Comparison of ENCODE assay signal across 12 mouse cellular contexts in genomic region chr11:67023802-67024340, GRCm38 (mm10). TPM values are rescaled to one million over a fixed set of nuclear protein-coding genes. Genes with fewer than 3 reads are reported as not detected.
A peak's percentile ranks its signal among the peaks of the same experiment; 100 is the strongest.
DNase-seq lines count a peak whose midpoint lies in the region; ATAC-seq and TF ChIP-seq lines count a peak whose summit lies in the region.
"Had no signal": no experiment of that assay in that cellular context is flagged by ENCODE, and none has a peak within 500 bp of the region (broad histone marks: within the 10 kb centered on the region; RNA-seq: fewer than 3 reads in every experiment).

No protein-coding gene starts in this region.

- no peaks in the 10 kb centered on the region for H3K9me3 ChIP-seq in intestine, embryonic 16.5 days (ENCODE audit: control insufficient read depth, low read length)
- no peaks in the 10 kb centered on the region for H3K9me3 ChIP-seq in intestine, embryonic 15.5 days
- no peaks in the 10 kb centered on the region for H3K9me3 ChIP-seq in ES-Bruce4 (replicated peaks; ENCODE audit: control insufficient read depth, insufficient read depth, low read length, poor library complexity, severe bottlenecking)
- H3K9me3 ChIP-seq: G1E had no signal

- H3K27ac ChIP-seq in intestine, embryonic 16.5 days (ENCODE audit: low read length): no peak overlapping the region
- no peak overlapping the region for H3K27ac ChIP-seq in intestine, embryonic 15.5 days
- H3K27ac ChIP-seq in ES-Bruce4 (ENCODE audit: insufficient read depth, low read length): peak overlapping the region; percentile 99

- TF ChIP-seq EP300 in ES-Bruce4 (IDR thresholded peaks at IDR 0.05; ENCODE audit: insufficient read depth, low read depth, low read length): peak; percentile 76

- 0 out of 2 replicates have a peak overlapping the region, but pooled peaks have one; percentile 84 for H3K4me2 ChIP-seq in intestine, embryonic 16.5 days (ENCODE audit: low read depth, low read length)
- H3K4me2 ChIP-seq in intestine, embryonic 15.5 days (replicated peaks): no peak overlapping the region

- no peaks in the 10 kb centered on the region for H3K27me3 ChIP-seq in intestine, embryonic 16.5 days (replicated peaks; ENCODE audit: control insufficient read depth, insufficient read depth, low read length)
- H3K27me3 ChIP-seq in intestine, embryonic 15.5 days (replicated peaks): no peaks in the 10 kb centered on the region
- no peaks in the 10 kb centered on the region for H3K27me3 ChIP-seq in ES-Bruce4 (ENCODE audit: control insufficient read depth, insufficient read depth, low read length, poor library complexity, severe bottlenecking)

- ATAC-seq in intestine, embryonic 16.5 days: no peak
- ATAC-seq in intestine, embryonic 15.5 days: no peak

- H3K4me1 ChIP-seq in intestine, embryonic 16.5 days (ENCODE audit: control insufficient read depth, insufficient read depth, low read length): 0 out of 2 replicates have a peak, but pooled peaks cover 9% of the 10 kb centered on the region
- H3K4me1 ChIP-seq in intestine, embryonic 15.5 days (replicated peaks): 0 out of 2 replicates have a peak, but pooled peaks cover 2% of the 10 kb centered on the region
- H3K4me1 ChIP-seq in ES-Bruce4 (ENCODE audit: control insufficient read depth, insufficient read depth, low read length): no peaks in the 10 kb centered on the region

- DNase-seq in 416B (ENCODE audit: low read depth): peak; percentile 18
- peak; percentile 25 for DNase-seq in induced T-regulatory cell, adult 2 months (ENCODE audit: low read depth)
- DNase-seq in right cerebral cortex, postnatal 4 days: no peak
- no peak for DNase-seq in adrenal gland, adult (ENCODE audit: inconsistent age in 2 of 2, low spot score in 1 of 2)
- DNase-seq: kidney, postnatal 25 days; lung, postnatal 14 days; right cerebral cortex, adult 18-20 months had no signal

- H3K9ac ChIP-seq in intestine, embryonic 16.5 days (ENCODE audit: low read depth, low read length): no peak overlapping the region
- no peak overlapping the region for H3K9ac ChIP-seq in intestine, embryonic 15.5 days
- no peak overlapping the region for H3K9ac ChIP-seq in ES-Bruce4 (ENCODE audit: low read depth, poor library complexity, severe bottlenecking)

- H3K4me3 ChIP-seq in intestine, embryonic 16.5 days (ENCODE audit: low read length): no peak overlapping the region
- H3K4me3 ChIP-seq in intestine, embryonic 15.5 days (replicated peaks): no peak overlapping the region
- H3K4me3 ChIP-seq in ES-Bruce4 (ENCODE audit: low read depth, low read length): no peak overlapping the region

- WGBS in intestine, embryonic 16.5 days: 41% methylated on average over 6 of the region's 6 CpGs
- WGBS in intestine, embryonic 15.5 days: 50% methylated on average over 6 of the region's 6 CpGs

- TF ChIP-seq CTCF in ES-Bruce4 (IDR thresholded peaks at IDR 0.05; ENCODE audit: low read depth, low read length): no peak

- H3K36me3 ChIP-seq in intestine, embryonic 16.5 days (ENCODE audit: control insufficient read depth, insufficient read depth, low read length): no peaks in the 10 kb centered on the region
- H3K36me3 ChIP-seq in intestine, embryonic 15.5 days: no peaks in the 10 kb centered on the region
- H3K36me3 ChIP-seq in ES-Bruce4 (ENCODE audit: control insufficient read depth, insufficient read depth, low read length, poor library complexity, severe bottlenecking): no peaks in the 10 kb centered on the region
- H3K36me3 ChIP-seq: G1E had no signal

- TF ChIP-seq POLR2A in ES-Bruce4 (IDR thresholded peaks at IDR 0.05; ENCODE audit: insufficient read depth, low read length): no peak

RNA-seq across cellular contexts. Expression of gene Tmem220, which starts 1.1 kb away (rescaled TPM):
- polyA plus RNA-seq in intestine, embryonic 16.5 days (2015; fragmentation: Nextera tagmentation; extraction: Ambion mirVana): 3.4 and 4.6 TPM in 2 replicates
- polyA plus RNA-seq in intestine, embryonic 15.5 days (2015; fragmentation: Nextera tagmentation; extraction: Ambion mirVana): 2.7 and 3.0 TPM in 2 replicates
- polyA plus RNA-seq in ES-Bruce4 (2011; ENCODE audit: insufficient read depth, insufficient read length, low read depth, missing spikeins): 2.0 and 2.1 TPM in 2 replicates

RNA-seq across cellular contexts. Expression of gene Adprm, which starts 28.5 kb away (rescaled TPM):
- 20.8 and 22.1 TPM in 2 replicates for polyA plus RNA-seq in intestine, embryonic 16.5 days (2015; fragmentation: Nextera tagmentation; extraction: Ambion mirVana)
- polyA plus RNA-seq in intestine, embryonic 15.5 days (2015; fragmentation: Nextera tagmentation; extraction: Ambion mirVana): 20.8 and 24.2 TPM in 2 replicates
- polyA plus RNA-seq in ES-Bruce4 (2011; ENCODE audit: insufficient read depth, insufficient read length, low read depth, missing spikeins): 24.5 and 30.6 TPM in 2 replicates

RNA-seq across cellular contexts. Expression of gene Sco1, which starts 28.6 kb away (rescaled TPM):
- polyA plus RNA-seq in intestine, embryonic 16.5 days (2015; fragmentation: Nextera tagmentation; extraction: Ambion mirVana): 17.7 and 18.6 TPM in 2 replicates
- polyA plus RNA-seq in intestine, embryonic 15.5 days (2015; fragmentation: Nextera tagmentation; extraction: Ambion mirVana): 19.5 and 20.7 TPM in 2 replicates
- polyA plus RNA-seq in ES-Bruce4 (2011; ENCODE audit: insufficient read depth, insufficient read length, low read depth, missing spikeins): 37.7 and 44.2 TPM in 2 replicates

RNA-seq across cellular contexts. Expression of gene Myh3, which starts 54.2 kb away (rescaled TPM):
- 0.50 and 1.1 TPM in 2 replicates for polyA plus RNA-seq in intestine, embryonic 16.5 days (2015; fragmentation: Nextera tagmentation; extraction: Ambion mirVana)
- 0.48 and 1.2 TPM in 2 replicates for polyA plus RNA-seq in intestine, embryonic 15.5 days (2015; fragmentation: Nextera tagmentation; extraction: Ambion mirVana)
- polyA plus RNA-seq in ES-Bruce4 (2011; ENCODE audit: insufficient read depth, insufficient read length, low read depth, missing spikeins): 0.36 and 0.47 TPM in 2 replicates
- polyA plus RNA-seq: G1E; urinary bladder, adult 2 months had no signal

Comparison
In these comparisons a context has a peak if more than half of its experiments do, and no peak if none do; other contexts are left out.
1. DNase-seq: peak in 416B (single experiment) and induced T-regulatory cell, adult 2 months (single experiment); none in right cerebral cortex, postnatal 4 days (single experiment) and adrenal gland, adult (0 of 2).